Mouse (Mus musculus): ENCODE data around the gene Rapgef3.

Rapgef3 gene

DNA sequence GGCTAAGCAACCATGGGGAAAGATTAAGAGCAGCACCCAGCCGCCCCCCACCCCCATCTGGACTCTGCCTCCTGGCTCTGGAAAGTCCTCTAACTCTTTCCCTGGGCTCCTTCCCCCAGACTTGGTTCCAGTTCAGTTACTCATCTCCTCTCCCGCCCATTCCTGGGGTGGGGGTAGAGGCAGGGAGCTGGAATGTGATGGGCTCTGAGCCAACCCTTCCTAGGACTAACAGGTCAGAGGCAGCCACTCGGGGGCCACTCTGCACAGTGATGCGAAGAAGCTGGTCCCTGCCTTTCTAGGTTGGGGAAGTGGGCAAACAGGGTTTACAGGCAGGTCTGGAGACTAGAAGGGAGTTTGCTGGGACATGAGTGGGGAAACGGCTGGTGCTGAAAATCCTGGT is 5.3 kb upstream of the Rapgef3 start:
- no peak for DNase-seq (ENCODE audit: low spot score)

GRCm38 (mm10) chr15:97770280-97770679 is 2.5 kb upstream of the Rapgef3 start:
- DNase-seq (ENCODE audit: low spot score): no peak

DNA sequence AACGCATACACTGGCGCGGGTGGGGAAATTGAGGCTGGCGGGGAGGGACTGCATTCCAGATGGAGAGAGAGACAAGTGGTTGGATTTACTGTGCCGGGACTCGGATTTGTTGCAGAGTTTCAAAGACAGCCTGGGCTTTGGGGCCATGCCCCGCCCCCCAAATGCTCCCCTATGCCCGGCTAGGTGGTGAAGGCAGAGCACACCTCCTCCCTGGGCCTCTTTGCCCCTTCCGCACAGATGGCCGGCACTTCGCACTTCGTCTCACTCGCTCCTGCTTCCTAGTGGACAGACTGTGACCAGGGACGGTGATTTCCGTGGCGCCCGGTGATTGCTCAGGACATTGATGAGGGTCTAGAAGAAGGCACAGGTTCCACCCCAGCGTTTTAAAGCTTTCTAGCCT is 420 bp upstream of the Rapgef3 start:
- DNase-seq (ENCODE audit: low spot score): no peak

DNA sequence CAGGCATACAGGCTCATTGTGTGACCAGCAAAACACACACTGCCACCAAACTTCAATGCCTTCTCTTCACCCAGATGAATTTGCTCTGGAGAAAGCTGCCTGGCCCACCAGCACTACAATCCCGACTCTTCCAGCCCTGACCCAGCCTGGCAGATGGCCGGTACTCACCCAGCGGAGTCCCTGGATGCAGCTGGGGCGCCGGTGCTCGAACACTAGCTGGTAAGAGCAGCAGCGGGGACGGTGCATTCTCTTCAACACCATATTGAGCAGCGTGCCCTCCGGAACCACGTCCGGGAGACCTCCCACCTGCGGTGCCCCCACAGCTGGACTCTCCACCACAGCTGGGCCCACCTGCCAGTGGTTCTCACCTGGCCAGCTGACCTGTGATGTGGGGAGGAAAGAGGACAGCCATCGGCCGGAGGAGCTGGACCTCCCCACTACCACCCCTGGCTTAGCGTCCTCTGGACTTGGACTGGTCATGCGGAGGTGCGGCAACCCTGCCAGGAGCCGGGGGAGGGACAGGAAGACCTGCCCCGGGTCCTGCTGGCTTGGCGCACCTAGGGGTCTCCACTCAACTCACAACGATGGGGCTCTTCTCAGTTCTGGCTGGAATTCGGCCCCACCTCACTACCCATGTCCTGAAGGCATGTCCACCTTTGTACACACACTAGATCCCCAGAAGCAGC is 1.0 kb downstream of the Rapgef3 start:
- DNase-seq (ENCODE audit: low spot score): no peak

DNA sequence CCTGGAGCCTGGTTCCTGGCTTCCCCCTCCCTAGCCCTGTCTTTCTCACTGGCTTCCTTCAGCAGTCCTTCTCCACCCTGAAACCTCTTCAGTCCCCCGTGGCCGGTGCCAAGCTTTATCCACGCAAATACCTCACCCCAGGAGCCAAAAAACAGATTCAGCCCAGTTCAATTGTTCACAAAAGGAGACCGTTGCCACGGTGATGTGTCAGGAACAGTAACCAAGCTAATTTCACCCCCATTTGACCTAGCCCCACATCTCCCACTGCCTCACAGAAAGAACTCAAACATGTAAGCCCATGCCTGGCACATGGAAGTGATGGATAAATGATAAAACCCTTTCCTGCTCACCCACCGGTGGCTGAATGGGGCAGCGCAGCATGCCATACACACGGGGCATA is 1.6 kb downstream of the Rapgef3 start:
- DNase-seq (ENCODE audit: low spot score): no peak

GRCm38 (mm10) chr15:97765090-97765794 is 2.5 kb downstream of the Rapgef3 start:
- no peak for DNase-seq (ENCODE audit: low spot score)

DNA sequence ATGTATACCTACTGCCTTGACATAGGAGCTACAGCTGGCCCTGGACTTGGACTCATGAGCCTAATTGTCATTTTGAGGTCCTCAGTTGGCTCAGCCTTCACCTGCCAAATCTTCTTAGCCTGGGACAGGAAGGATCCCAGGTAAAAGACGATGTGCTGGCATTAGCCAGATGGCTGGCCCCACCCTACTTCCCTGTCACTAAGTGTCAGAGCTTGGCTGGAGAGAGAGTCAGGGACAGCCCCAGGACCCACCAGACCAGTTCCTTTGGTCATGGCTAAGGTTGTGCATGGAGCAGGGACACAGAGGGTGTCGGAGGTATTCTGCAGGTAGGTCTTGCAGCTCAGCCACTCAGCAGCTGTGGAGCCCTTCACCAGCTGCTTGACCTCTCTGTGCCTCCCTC is 3.2 kb downstream of the Rapgef3 start:
- DNase-seq (ENCODE audit: low spot score): no peak

- DNase-seq (ENCODE audit: low spot score): no peak
These were observed 4.3 kb downstream of the Rapgef3 start for GRCm38 (mm10) chr15:97763256-97764049.

DNA sequence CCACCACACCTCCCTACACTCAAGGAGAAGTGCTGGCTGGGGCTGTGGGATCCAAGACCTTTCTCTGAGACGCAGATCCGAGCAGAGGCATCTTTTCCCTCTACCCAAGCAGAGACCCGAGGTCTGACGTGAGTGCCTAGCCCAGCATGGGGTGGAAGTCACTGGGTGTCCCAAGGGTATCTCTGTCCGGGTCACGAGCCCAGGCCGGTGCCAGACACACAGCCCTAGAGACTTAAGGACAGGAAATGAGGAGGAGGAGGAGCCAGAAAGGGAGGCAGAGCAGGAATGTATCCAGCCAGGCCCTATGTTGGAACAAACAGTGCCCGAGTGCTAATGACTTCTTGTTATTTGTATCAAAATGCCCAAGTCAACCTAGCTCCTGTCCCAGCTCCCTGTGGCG is 5.0 kb downstream of the Rapgef3 start:
- no peak for DNase-seq (ENCODE audit: low spot score)

DNA sequence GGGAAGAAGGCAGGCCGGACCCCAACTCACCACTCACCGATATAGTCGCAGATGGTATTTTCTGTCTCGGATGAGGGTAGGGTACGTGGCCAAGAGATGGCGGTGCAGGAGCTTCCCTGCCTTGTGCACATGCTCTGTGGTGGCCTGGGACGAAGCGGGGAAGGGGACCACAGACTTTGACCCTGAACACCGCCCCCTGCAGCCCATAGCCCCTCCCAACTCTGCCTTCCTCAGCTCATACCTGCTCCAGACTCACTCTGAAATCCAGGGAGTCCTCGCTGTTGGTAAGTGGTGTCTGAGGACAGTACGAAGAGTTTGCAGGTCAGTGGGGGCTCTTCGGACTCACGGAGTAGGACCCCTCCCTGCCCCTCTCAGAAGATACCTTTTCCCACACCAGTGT is 6.3 kb downstream of the Rapgef3 start:
- DNase-seq (ENCODE audit: low spot score): no peak

DNA sequence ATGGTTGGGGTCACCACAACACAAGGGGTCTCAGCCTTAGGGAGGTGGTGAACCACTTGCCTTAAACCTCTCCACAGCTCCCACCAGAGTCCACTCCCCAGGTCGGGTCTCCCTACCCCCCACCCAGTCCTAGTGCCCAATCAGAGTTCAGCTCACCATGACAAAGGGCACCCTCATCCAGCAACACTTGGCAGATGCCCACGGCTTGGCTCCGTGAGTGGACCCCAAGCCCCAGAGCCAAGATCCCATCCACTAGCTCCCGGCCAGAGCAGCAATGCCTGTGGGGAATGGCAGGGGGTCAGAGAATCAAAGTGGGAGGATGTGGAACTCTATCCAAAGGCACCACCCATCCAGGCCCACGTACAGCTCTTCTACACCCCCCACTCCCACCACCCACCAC is 6.8 kb downstream of the Rapgef3 start:
- no peak for DNase-seq (ENCODE audit: low spot score)

GRCm38 (mm10) chr15:97760006-97760405 is 7.8 kb downstream of the Rapgef3 start:
- DNase-seq (ENCODE audit: low spot score): peak; percentile 81

DNA sequence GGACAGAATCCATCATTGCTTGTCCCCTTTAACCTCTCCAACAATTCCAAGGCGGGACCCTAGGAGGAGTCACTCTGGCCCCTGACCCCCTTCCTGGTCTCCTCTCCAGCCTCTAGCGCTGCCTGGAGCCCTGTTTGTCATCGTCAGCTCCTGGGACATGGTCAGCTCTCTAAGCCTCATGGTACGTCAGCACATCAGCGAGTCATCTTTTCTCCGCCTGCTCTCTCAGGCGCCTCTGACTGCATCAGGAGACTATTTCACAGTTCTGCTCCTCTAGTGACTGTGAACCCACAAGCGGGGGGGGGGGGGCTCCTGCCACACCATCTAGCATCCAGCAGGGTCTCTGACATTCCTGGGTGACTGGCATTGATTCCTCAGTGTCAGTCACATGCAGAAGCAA is 12.4 kb downstream of the Rapgef3 start:
- no peak for DNase-seq (ENCODE audit: low spot score)

DNA sequence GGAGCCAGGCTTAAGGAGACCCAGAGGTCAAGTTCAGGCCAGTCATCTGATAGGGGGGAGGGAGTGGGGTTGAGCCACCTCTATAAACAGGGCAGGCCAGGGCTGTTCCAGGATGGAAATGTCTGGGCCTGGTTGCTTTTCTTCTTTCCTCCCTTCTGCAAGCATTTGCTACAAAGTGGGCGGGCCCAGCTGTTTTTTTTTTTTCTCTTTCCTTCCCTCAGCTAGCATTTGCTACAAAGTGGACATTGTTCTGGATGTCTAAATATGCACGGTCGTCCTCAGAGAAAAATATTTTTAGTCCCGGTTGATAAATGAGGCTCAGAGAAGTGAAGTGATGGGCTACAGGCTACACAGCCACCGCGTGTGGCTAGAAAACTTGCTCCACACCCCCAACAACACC is 13.3 kb downstream of the Rapgef3 start:
- DNase-seq (ENCODE audit: low spot score): no peak

DNA sequence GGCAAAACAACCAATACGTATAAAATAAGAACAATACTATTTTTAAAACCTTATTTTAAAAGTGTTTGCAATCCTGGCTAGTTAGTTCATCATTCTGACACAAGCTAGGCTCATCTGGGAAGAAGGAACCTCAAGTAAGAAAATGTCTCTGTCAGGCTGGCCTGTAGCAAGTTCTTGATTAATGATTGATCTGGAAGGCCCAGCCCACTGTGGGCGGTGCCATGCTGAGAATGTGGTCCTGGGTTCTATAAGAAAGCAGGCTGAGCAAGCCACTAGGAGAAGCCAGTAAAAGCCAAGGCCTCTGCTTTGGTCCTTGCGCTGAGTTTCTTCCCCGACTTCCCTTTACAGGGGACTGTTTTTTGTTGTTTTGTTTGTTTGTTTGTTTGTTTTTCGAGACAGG is 15.3 kb downstream of the Rapgef3 start:
- DNase-seq (ENCODE audit: low spot score): no peak

DNA sequence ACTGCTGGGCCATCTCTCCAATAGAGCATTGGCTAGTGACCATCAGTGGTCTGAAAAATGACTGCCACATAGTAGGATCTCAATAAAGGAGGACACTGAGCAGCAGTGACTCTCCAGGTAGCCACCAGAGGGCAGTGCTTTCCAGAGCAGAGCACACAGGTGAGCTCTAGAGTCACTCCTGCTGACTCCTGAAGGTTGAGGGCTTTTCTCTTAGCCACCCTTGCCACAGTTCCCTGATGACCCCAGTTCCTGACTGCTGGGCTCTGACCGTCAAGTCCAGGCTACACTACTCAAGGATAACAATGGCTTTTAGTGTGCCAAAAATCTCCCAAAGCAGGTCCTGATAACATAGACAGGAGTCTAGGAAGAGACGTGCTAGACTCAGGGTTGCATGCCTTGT is 16.1 kb downstream of the Rapgef3 start:
- DNase-seq (ENCODE audit: low spot score): no peak

DNA sequence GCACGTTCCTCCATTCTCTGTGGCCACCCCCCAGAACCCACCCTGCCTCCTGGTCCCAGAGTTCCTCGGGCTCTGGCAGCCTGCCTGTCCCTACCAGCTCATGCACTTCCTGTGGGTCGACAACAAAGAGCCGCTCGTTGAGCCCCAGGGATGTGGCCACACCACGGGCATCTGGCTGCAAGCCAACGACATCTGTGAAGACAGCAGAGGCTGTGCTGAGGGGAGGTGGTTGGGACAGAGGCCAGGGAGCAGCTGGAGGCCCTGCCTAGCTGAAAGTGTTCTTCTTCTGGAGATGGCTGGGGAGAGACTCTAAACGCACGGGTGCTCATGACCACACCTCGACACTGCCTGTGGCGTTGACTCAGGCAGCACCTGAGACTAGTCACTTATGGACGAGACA is 17.1 kb downstream of the Rapgef3 start:
- DNase-seq (ENCODE audit: low spot score): peak; percentile 89

DNA sequence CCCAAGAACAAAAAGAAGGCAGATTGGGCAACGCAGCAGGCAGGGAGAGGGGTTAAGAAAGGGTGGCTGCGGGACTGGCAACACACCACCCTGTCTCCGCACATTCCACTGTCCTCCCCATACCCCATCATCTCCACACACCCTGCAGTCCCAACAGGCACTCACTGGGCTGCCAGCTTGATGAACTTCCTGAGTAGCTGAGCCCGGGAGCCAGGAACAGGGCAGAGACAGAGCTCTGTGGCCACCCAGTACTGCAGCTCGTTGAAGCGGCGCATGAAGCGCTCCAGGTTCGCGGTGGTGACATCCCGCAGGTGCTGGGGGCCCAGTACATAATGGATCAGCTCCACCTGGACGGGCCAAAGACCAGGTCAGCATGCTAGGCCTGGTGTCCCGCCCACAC is 17.9 kb downstream of the Rapgef3 start:
- DNase-seq (ENCODE audit: low spot score): no peak

- DNase-seq (ENCODE audit: low spot score): no peak
These were observed 18.4 kb downstream of the Rapgef3 start for GRCm38 (mm10) chr15:97749397-97749796.

- DNase-seq (ENCODE audit: low spot score): no peak
These were observed 18.8 kb downstream of the Rapgef3 start for GRCm38 (mm10) chr15:97748964-97749363.

- DNase-seq (ENCODE audit: low spot score): no peak
These were observed 19.5 kb downstream of the Rapgef3 start for GRCm38 (mm10) chr15:97748309-97748708.

- DNase-seq (ENCODE audit: low spot score): no peak
These were observed 20.3 kb downstream of the Rapgef3 start for GRCm38 (mm10) chr15:97747486-97747885.

DNA sequence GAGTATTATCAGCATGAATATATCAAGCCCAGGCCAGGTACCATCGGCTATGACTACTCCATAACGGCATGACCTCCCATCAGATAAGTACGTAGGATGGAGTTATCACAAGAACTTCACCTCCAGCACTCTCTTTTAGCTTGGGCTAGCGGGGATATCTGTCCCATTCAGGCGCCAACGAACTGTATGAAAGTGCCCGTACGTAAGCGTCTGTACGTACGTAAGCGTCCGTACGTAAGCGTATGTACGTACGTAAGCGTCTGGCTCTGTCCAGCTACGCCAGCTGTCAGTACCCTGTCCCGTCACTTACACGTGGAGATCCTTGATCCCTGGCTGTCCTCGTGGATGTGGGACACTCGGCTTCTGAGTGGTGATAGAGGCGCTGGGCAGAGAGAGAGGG is 21.0 kb downstream of the Rapgef3 start:
- no peak for DNase-seq (ENCODE audit: low spot score)

Data from layer of hippocampus, adult 11-12 months (tissue).